Mouse (Mus musculus) cerebellum, adult 9-11 months (tissue): ENCODE measurements around the gene Pdcd2l.
"Not testable (repeated sequence)": the region's sequence is repeated elsewhere in the genome, so short reads cannot be mapped to it uniquely, and the experiment has no call there.

Experiments
- DNase-seq: peaks from one replicate; pipeline ENCODE4 v3.0.0; 2022

The Pdcd2l gene

DNA sequence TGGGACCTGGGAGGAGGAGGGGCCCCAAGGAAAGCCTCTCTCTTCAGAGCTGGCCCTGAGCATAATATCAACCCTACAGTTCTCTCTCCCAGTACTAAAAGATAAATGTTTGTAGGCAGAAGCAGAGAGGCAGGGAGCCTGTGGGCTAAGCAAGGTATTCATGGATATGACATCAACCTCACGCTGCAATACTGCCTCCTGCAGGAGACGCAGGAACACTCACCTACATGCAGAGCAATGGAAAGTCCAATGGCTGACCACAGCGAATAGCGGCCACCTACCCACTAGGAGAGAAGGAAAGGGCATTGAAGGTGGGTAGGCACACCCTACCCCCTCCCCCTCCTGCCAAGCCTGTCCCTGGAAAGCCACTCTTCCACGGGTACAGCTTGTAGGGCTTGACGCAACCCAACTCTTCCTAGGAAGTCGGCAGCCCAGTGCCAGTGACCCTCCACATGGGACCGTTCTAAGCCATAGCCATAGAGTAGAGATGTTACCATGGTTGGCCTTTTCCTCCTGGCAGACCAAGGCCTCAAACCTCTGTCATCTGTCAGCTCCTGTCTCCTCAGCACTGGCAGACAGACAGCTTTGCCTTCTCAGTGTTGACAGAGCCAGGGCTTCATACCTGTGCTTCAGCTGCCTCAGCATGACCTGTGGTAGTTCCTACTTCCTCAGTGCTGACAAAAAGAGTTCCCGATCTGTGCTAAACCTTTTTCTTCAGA lies 11.7 kb upstream of the Pdcd2l start:
- DNase-seq: no peak

DNA sequence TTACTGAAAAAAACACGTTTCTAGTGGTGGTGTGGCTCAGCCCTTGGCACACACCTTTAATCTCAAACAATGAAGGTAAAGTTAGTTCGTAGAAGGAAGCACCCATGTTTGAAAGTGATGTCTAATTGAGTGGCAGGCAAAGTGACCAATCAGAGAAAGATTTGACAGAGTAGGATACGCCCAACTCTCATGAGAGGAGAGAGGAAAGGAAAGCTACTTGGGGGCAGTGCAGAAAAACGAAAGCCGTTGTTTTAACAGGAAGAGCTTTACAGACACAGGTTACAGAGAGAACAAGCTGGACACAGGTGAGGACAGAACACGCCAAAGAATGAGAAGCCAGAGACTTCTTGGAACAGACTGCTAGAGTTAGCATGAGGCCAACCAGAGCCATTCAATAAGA lies 9.9 kb upstream of the Pdcd2l start:
- no peak for DNase-seq

- not testable (repeated sequence) for DNase-seq
Measured at GRCm38 (mm10) chr7:34202147-34202546, 5.7 kb upstream of the Pdcd2l start.

DNA sequence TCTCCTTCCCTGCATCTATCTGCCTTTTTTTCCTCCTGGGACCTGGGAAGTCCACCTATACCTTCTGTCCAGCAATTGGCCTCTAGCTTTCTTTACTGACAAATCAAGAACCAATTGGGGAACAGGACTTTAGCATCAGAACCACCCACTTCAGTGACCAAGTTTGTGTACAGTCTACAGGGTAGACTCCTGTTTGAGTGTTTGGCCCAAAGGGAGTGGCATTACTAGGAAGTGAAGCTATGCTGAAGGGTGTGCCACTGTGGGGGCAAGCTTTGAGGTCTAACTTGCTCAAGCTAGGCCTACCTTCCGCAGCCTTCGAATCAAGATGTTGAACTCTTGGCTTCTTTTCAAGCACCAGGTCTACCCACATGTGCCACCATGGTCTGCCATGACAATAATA lies 4.4 kb upstream of the Pdcd2l start:
- no peak for DNase-seq

DNA sequence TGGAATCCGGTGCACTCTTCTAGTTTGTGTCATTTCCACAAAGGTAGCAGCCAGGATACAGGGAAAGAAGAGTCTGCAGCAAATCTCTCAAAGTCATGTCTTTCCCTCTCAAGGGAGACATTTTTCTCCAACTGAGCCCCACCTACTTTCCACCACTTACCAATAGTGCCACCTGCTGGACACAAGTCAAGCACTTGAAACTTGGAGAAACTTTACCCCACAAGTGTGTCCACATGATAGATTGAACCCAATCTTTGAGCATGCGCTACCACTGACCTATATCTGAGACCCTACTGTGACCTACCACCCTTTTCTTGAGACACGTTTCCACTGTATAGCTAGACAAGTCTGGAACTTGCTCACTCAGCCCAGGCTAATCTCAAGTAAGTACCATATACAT lies 1.9 kb upstream of the Pdcd2l start:
- DNase-seq: no peak

GRCm38 (mm10) chr7:34195632-34196031 lies 829 bp downstream of the Pdcd2l start:
- no peak for DNase-seq

DNA sequence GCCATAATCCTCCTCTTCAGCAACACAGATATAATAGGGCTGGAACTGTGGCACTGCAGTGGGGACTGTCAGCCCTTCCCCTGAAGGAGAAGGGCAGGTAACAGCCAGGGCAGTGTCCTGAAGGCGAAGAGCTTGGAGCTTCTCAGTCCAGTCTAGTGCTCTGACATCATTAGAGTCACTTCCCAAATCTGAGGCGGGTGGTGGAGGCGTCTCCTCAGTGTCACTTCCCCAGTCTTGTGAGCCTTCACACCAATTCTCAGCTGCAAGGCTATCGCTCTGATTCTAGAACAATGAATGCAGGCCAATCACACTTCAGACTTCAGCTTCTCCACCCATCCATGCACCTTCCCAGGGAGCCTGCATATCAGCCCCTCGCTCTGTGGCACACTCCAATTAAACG lies 3.6 kb downstream of the Pdcd2l start:
- DNase-seq: no peak

DNA sequence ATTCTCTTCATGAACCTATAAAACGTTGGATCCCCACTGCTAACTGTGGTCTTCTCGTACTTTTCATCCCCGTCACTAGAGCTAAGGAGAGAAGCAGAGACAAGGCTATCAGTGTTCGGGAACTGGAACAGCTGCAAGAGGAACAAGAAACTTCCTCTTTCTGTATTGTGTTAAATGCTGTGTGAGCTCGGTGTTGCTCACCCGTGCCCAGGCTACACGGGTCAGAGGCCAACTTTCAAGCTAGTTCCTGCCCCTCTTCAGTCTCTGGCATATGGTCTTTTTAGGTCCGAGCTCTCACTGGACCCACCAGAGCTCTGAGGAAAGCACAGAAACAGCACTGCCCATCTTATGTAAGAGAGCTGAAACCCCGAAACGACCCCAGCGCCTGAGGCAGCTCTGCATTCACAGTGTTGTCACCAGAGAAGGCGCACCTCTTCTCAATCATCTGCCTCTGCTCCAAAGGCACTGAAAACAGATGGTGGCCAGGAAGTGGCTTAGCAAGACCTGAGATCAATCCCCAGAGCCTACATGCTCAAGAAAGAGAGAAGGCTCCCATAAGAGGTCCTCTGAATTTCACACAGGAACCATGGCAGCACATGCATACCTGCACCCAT lies 7.0 kb downstream of the Pdcd2l start:
- no peak for DNase-seq

DNA sequence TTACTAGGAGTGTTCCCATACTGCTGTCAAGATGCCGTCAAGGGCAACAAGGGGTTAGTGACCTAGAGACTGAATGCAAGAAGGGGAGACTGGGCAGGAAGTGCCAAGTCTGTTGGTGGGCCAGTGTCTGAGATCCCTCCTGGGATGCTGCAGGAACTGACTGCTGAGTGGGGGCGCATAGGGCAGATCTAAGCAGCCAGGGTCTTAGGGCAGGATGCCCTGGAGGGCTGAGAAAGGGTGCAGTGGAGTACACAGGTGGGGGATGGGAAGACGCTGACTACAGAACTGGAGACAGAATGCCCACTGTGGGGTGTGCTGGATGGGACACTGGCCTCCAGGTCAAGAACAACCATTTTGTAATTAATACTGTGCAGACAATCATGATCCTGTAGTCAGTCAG lies 12.7 kb downstream of the Pdcd2l start:
- no peak for DNase-seq

- no peak for DNase-seq
Measured at GRCm38 (mm10) chr7:34183356-34183755, 13.1 kb downstream of the Pdcd2l start.

- not testable (repeated sequence) for DNase-seq
Measured at GRCm38 (mm10) chr7:34176241-34176640, 20.2 kb downstream of the Pdcd2l start.

DNA sequence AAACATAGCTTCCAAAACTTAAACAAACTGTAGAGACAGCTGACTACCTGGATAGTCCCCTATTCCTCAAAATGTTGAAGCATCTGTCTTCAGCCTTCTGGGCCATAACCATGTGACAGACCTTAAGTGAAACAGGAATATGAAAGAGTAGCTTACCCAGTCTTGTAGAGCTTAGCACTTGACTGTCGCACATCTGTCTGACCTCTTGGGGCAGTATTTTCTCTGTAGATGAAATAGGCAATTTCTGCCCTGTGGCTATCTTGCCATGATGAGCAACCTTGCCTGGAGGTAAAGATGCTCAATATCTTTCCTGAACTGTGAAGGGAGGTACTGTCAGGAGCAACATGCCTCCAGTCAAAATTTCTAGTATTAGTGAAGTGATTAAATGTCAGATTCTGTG lies 24.2 kb downstream of the Pdcd2l start:
- DNase-seq: no peak

DNA sequence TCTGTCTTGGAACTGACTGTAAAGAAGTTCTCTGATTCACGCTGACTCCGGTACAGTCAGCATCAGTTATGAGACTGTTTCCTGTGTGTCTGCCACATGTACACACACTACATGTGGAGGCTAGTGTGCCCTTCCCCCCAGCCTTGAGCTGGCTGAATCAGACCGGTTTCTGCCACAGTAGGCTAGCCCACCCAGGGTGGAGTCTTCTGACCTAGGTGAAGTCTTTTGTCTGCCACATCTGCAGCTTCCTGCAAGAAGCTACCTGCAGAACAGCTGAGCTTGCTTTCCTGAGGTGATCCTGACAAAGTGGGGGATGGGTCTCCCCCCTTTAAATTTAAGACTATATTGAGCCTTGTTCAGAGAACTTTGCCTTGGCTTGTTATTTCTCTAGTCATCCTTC lies 27.0 kb downstream of the Pdcd2l start, which contains the start of gene Uba2:
Gene Uba2 (minus strand): TSS at position 146 of the 400 bp plus-strand sequence.
- peak; percentile 23 for DNase-seq

GRCm38 (mm10) chr7:34168470-34169251 lies 27.8 kb downstream of the Pdcd2l start:
- DNase-seq: peak; percentile 91

- DNase-seq: no peak
Measured at GRCm38 (mm10) chr7:34167766-34168469, 28.5 kb downstream of the Pdcd2l start.

- peak; percentile 24 for DNase-seq
Measured at GRCm38 (mm10) chr7:34166850-34167249, 29.6 kb downstream of the Pdcd2l start.

GRCm38 (mm10) chr7:34165999-34166398 lies 30.5 kb downstream of the Pdcd2l start:
- DNase-seq: no peak

DNA sequence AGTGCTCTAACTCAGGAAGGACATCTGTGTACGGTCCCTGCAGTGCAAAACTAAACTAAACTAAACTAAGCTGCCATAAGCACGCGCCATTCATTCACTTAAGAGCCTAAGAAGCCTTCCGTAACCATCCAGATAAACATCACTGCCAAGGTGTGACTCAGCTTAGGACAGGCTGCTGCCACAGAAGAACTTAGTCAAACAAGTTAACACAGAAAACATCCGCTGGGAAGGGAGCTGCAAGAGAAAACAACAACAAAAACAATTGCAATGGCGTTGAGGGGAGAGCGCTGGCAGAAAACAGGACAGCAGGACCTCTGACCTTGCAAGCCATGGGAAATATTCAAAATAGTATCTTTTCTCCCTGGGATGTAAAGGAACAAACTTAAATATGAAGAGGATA lies 31.8 kb downstream of the Pdcd2l start:
- no peak for DNase-seq

DNA sequence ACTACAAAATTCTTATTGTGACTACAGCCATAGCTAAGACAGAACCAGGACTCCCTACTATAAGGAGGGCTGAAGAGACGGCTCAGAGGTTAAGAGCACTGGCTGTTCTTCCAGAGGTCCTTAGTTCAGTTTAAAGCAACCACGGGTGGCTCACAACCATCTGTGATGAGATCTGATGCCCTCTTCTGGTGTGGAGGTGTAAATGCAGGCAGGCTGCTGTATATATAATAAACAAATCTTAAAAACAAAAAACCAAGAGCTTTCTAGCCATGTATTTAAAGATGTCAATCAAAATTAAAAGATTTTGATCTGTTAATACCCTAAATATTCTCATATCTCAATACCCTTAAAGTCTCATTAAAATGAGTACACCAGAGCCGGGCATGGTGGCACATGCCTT lies 37.3 kb downstream of the Pdcd2l start:
- DNase-seq: no peak

- DNase-seq: no peak
Measured at GRCm38 (mm10) chr7:34157994-34158393, 38.5 kb downstream of the Pdcd2l start.

GRCm38 (mm10) chr7:34147193-34147592 lies 49.3 kb downstream of the Pdcd2l start:
- no peak for DNase-seq

GRCm38 (mm10) chr7:34141123-34141522 lies 55.3 kb downstream of the Pdcd2l start:
- no peak for DNase-seq

DNA sequence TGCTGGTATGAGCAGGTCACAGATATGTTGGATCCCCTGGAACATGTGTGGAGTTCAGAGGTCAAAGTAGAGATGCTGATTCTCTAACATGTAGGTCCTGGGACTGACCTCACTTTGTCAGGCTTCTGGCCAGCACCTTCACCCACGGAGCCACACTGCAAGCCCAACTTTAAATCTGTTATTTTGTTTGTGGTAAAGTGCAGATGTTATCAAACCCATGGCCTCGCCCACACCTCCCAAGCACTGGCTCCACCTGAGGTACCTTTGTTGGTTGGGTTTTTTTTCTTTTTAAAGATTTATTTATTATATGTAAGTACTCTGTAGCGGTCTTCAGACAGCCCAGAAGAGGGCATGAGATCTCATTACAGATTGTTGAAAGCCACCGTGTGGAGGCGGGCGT lies 57.0 kb downstream of the Pdcd2l start:
- DNase-seq: no peak
